Mouse (Mus musculus) embryonic facial prominence, embryonic 15.5 days (tissue): ENCODE data around the gene Stk35. TPM values are rescaled to one million over a fixed set of nuclear protein-coding genes. Genes with fewer than 3 reads are reported as not detected.
"Not testable (repeated sequence)": the region's sequence is repeated elsewhere in the genome, so short reads cannot be mapped to it uniquely, and the experiment has no call there.

ENCODE experiments used
- ATAC-seq: fragments of 200-750 bp; cut with Nextera tagmentation; 2 replicates; pipeline ENCODE4 v1.8.0; 2017; ENCODE audit warnings: low read depth, moderate TSS enrichment; ENCODE audit not compliant: insufficient number of reproducible peaks, low FRiP score, low TSS enrichment
- H3K27ac ChIP-seq: fragments of 300-500 bp; sonication (generic); replicated peaks from 2 replicates; pipeline ENCODE4 v1.5.1; 2015; ENCODE audit warnings: mild to moderate bottlenecking, inconsistent platforms
- H3K27me3 ChIP-seq: fragments of 300-500 bp; sonication (generic); 2 replicates; pipeline ENCODE4 v1.6.1; 2015; ENCODE audit warnings: inconsistent platforms
- H3K36me3 ChIP-seq: fragments of 300-500 bp; sonication (generic); 2 replicates; pipeline ENCODE4 v1.6.1; 2015; ENCODE audit warnings: mild to moderate bottlenecking, inconsistent platforms
- H3K4me1 ChIP-seq: fragments of 300-500 bp; sonication (generic); 2 replicates; pipeline ENCODE4 v1.6.1; 2015; ENCODE audit warnings: inconsistent platforms
- H3K4me2 ChIP-seq: fragments of 300-500 bp; sonication (generic); replicated peaks from 2 replicates; pipeline ENCODE4 v1.6.1; 2015; ENCODE audit warnings: mild to moderate bottlenecking, inconsistent platforms
- H3K4me3 ChIP-seq: fragments of 300-500 bp; sonication (generic); replicated peaks from 2 replicates; pipeline ENCODE4 v1.5.1; 2015; ENCODE audit warnings: mild to moderate bottlenecking, inconsistent platforms
- H3K9ac ChIP-seq: fragments of 300-500 bp; sonication (generic); 2 replicates; pipeline ENCODE4 v1.6.1; 2015; ENCODE audit warnings: inconsistent platforms
- H3K9me3 ChIP-seq: fragments of 300-500 bp; sonication (generic); replicated peaks from 2 replicates; pipeline ENCODE4 v1.6.1; 2016; ENCODE audit warnings: inconsistent platforms
- WGBS: fragments of 180-500 bp; shearing (Covaris S2); methylation state at CpG from one replicate; pipeline ENCODE4 v1.1.7; 2015; 5-methylcytosine and 5-hydroxymethylcytosine counted together
- polyA plus RNA-seq: library from polyadenylated mRNA; unstranded; fragments of >200 nt; fragmentation: Nextera tagmentation; extraction: Ambion mirVana; gene quantifications from 2 replicates; pipeline ENCODE4 v1.2.1, GENCODE M21; 2015

Stk35 gene
- polyA plus RNA-seq, 1 experiment from 2014 or later = 10.3 TPM

GRCm38 (mm10) chr2:129834881-129835280 is 34.6 kb downstream of the Stk35 start:
- H3K4me3 ChIP-seq = no peak overlapping the region
- no peak overlapping the region for H3K4me2 ChIP-seq
- H3K36me3 ChIP-seq = peaks cover 11% of the 10 kb centered on the region; the same call in 1 of the 2 replicates
- H3K27ac ChIP-seq = no peak overlapping the region
- no peaks in the 10 kb centered on the region for H3K9me3 ChIP-seq
- WGBS = 87% methylated on average over 6 of the region's 6 CpGs
- no peaks in the 10 kb centered on the region for H3K27me3 ChIP-seq
- no peak overlapping the region for H3K9ac ChIP-seq
- no peak for ATAC-seq
- H3K4me1 ChIP-seq = no peaks in the 10 kb centered on the region

GRCm38 (mm10) chr2:129836921-129837320 is 36.6 kb downstream of the Stk35 start:
- no peak overlapping the region for H3K4me2 ChIP-seq
- H3K4me3 ChIP-seq = no peak overlapping the region
- ATAC-seq = no peak
- no peaks in the 10 kb centered on the region for H3K4me1 ChIP-seq
- no peaks in the 10 kb centered on the region for H3K27me3 ChIP-seq
- no peaks in the 10 kb centered on the region for H3K36me3 ChIP-seq
- H3K9me3 ChIP-seq = no peaks in the 10 kb centered on the region
- H3K9ac ChIP-seq = no peak overlapping the region
- no peak overlapping the region for H3K27ac ChIP-seq
- WGBS = 37% methylated on average over 1 of the region's 1 CpGs

- H3K27me3 ChIP-seq = no peaks in the 10 kb centered on the region
- no peak for ATAC-seq
- 81% methylated on average over 1 of the region's 1 CpGs for WGBS
Measured at GRCm38 (mm10) chr2:129838321-129838720, 38.0 kb downstream of the Stk35 start.

GRCm38 (mm10) chr2:129845826-129846225 is 45.5 kb downstream of the Stk35 start:
- Histone ChIP-seq H3K4me2 (no peak overlapping the region), H3K9ac (no peak overlapping the region), H3K27ac (no peak overlapping the region), H3K4me3 (no peak overlapping the region), H3K9me3 (no peaks in the 10 kb centered on the region), H3K36me3 (no peaks in the 10 kb centered on the region), H3K4me1 (no peaks in the 10 kb centered on the region), H3K27me3 (no peaks in the 10 kb centered on the region)
- 76% methylated on average over 3 of the region's 3 CpGs for WGBS
- ATAC-seq = no peak

More at GRCm38 (mm10) chr2:129838321-129838720, 38.0 kb downstream of the Stk35 start:
- Histone ChIP-seq H3K27ac (no peak overlapping the region), H3K9ac (no peak overlapping the region), H3K4me2 (no peak overlapping the region), H3K4me1 (no peaks in the 10 kb centered on the region), H3K36me3 (no peaks in the 10 kb centered on the region), H3K4me3 (no peak overlapping the region), H3K9me3 (no peaks in the 10 kb centered on the region)

- Histone ChIP-seq H3K27me3 (no peaks in the 10 kb centered on the region), H3K36me3 (no peaks in the 10 kb centered on the region), H3K4me2 (no peak overlapping the region), H3K27ac (no peak overlapping the region), H3K4me1 (no peaks in the 10 kb centered on the region), H3K9me3 (no peaks in the 10 kb centered on the region), H3K9ac (no peak overlapping the region), H3K4me3 (no peak overlapping the region)
- 94% methylated on average over 2 of the region's 2 CpGs for WGBS
- ATAC-seq = no peak
Measured at GRCm38 (mm10) chr2:129846501-129846900, 46.2 kb downstream of the Stk35 start.

- H3K9me3 ChIP-seq, H3K4me2 ChIP-seq, H3K4me3 ChIP-seq, H3K9ac ChIP-seq, ATAC-seq, H3K27ac ChIP-seq, H3K27me3 ChIP-seq, H3K4me1 ChIP-seq, H3K36me3 ChIP-seq: not testable (repeated sequence)
- WGBS = 85% methylated on average over 3 of the region's 3 CpGs
Measured at GRCm38 (mm10) chr2:129849078-129849477, 48.8 kb downstream of the Stk35 start.

- H3K9ac ChIP-seq = no peak overlapping the region
- no peak for ATAC-seq
- no peak overlapping the region for H3K27ac ChIP-seq
- H3K9me3 ChIP-seq = no peaks in the 10 kb centered on the region
- 53% methylated on average over 4 of the region's 4 CpGs for WGBS
- no peak overlapping the region for H3K4me3 ChIP-seq
- H3K36me3 ChIP-seq = no peaks in the 10 kb centered on the region
- no peak overlapping the region for H3K4me2 ChIP-seq
- H3K27me3 ChIP-seq = no peaks in the 10 kb centered on the region
- no peaks in the 10 kb centered on the region for H3K4me1 ChIP-seq
Measured at GRCm38 (mm10) chr2:129851512-129851911, 51.2 kb downstream of the Stk35 start.

- no peak overlapping the region for H3K9ac ChIP-seq
- H3K4me1 ChIP-seq = no peaks in the 10 kb centered on the region
- no peak overlapping the region for H3K27ac ChIP-seq
- ATAC-seq = no peak
- H3K4me2 ChIP-seq = no peak overlapping the region
- H3K27me3 ChIP-seq = no peaks in the 10 kb centered on the region
- WGBS = 74% methylated on average over 5 of the region's 5 CpGs
- no peak overlapping the region for H3K4me3 ChIP-seq
- no peaks in the 10 kb centered on the region for H3K9me3 ChIP-seq
- H3K36me3 ChIP-seq = no peaks in the 10 kb centered on the region
Measured at GRCm38 (mm10) chr2:129863256-129863655, 62.9 kb downstream of the Stk35 start.

- no peak overlapping the region for H3K4me2 ChIP-seq
- H3K27ac ChIP-seq = no peak overlapping the region
- 70% methylated on average over 3 of the region's 3 CpGs for WGBS
- no peaks in the 10 kb centered on the region for H3K9me3 ChIP-seq
- no peak overlapping the region for H3K9ac ChIP-seq
- H3K4me3 ChIP-seq = no peak overlapping the region
- no peaks in the 10 kb centered on the region for H3K4me1 ChIP-seq
- no peaks in the 10 kb centered on the region for H3K27me3 ChIP-seq
- no peaks in the 10 kb centered on the region for H3K36me3 ChIP-seq
- ATAC-seq = no peak
Measured at GRCm38 (mm10) chr2:129864958-129865357, 64.6 kb downstream of the Stk35 start.

- no peak for ATAC-seq
- Histone ChIP-seq H3K9me3 (no peaks in the 10 kb centered on the region), H3K27ac (no peak overlapping the region), H3K9ac (no peak overlapping the region), H3K4me2 (no peak overlapping the region), H3K4me1 (no peaks in the 10 kb centered on the region), H3K36me3 (no peaks in the 10 kb centered on the region), H3K27me3 (no peaks in the 10 kb centered on the region), H3K4me3 (no peak overlapping the region)
- 91% methylated on average over 5 of the region's 5 CpGs for WGBS
Measured at GRCm38 (mm10) chr2:129869151-129869550, 68.8 kb downstream of the Stk35 start.

GRCm38 (mm10) chr2:129871246-129871645 is 70.9 kb downstream of the Stk35 start:
- Histone ChIP-seq H3K4me2 (no peak overlapping the region), H3K9me3 (no peaks in the 10 kb centered on the region), H3K4me1 (no peaks in the 10 kb centered on the region), H3K36me3 (no peaks in the 10 kb centered on the region), H3K4me3 (no peak overlapping the region), H3K9ac (no peak overlapping the region), H3K27ac (no peak overlapping the region), H3K27me3 (no peaks in the 10 kb centered on the region)
- 91% methylated on average over 5 of the region's 5 CpGs for WGBS
- ATAC-seq = no peak

- H3K9ac ChIP-seq = no peak overlapping the region
- H3K27ac ChIP-seq = no peak overlapping the region
- no peaks in the 10 kb centered on the region for H3K36me3 ChIP-seq
- H3K27me3 ChIP-seq = no peaks in the 10 kb centered on the region
- ATAC-seq = no peak
- H3K4me2 ChIP-seq = no peak overlapping the region
- no peak overlapping the region for H3K4me3 ChIP-seq
- no peaks in the 10 kb centered on the region for H3K4me1 ChIP-seq
- no peaks in the 10 kb centered on the region for H3K9me3 ChIP-seq
- WGBS = 79% methylated on average over 7 of the region's 7 CpGs
Measured at GRCm38 (mm10) chr2:129872071-129872470, 71.8 kb downstream of the Stk35 start.
